Mouse (Mus musculus) adrenal gland, adult 8-10 months (tissue): Measurements from ENCODE around the gene Mdfi. TPM values are rescaled to one million over a fixed set of nuclear protein-coding genes. Genes with fewer than 3 reads are reported as not detected.
A peak's percentile ranks its signal among the peaks of the same experiment; 100 is the strongest.
"Not testable (repeated sequence)": the region's sequence is repeated elsewhere in the genome, so short reads cannot be mapped to it uniquely, and the experiment has no call there.

Experiments
- DNase-seq: peaks from one replicate; pipeline ENCODE4 v3.0.0; 2022
- total RNA-seq, 4 experiments: library from RNA; stranded (reverse); gene quantifications; 2 replicates each; pipeline ENCODE4 v1.2.4; 2022

Mdfi gene
- total RNA-seq: 1 to 10 TPM; 1.2 to 3.3 (median 1.6) TPM

GRCm38 (mm10) chr17:47834482-47834767 lies at the start of gene Mdfi:
Gene Mdfi (minus strand): TSS chr17:47834691.
- DNase-seq: no peak

GRCm38 (mm10) chr17:47883099-47883498 lies 48.6 kb upstream of the Mdfi start:
- no peak for DNase-seq

GRCm38 (mm10) chr17:47881330-47881729 lies 46.8 kb upstream of the Mdfi start:
- DNase-seq: no peak

- DNase-seq: no peak
Measured at GRCm38 (mm10) chr17:47879207-47879606, 44.7 kb upstream of the Mdfi start.

- no peak for DNase-seq
Measured at GRCm38 (mm10) chr17:47878378-47879089, 44.0 kb upstream of the Mdfi start.

GRCm38 (mm10) chr17:47877715-47878377 lies 43.4 kb upstream of the Mdfi start:
- DNase-seq: no peak

- no peak for DNase-seq
Measured at GRCm38 (mm10) chr17:47876776-47877714, 42.6 kb upstream of the Mdfi start.

GRCm38 (mm10) chr17:47873341-47873791 lies 38.9 kb upstream of the Mdfi start:
- peak; percentile 64 for DNase-seq

- DNase-seq: no peak
Measured at GRCm38 (mm10) chr17:47872311-47873011, 38.0 kb upstream of the Mdfi start.

GRCm38 (mm10) chr17:47869874-47870273 lies 35.4 kb upstream of the Mdfi start:
- DNase-seq: no peak

- DNase-seq: no peak
Measured at GRCm38 (mm10) chr17:47866037-47866436, 31.5 kb upstream of the Mdfi start.

GRCm38 (mm10) chr17:47864496-47864895 lies 30.0 kb upstream of the Mdfi start:
- peak; percentile 76 for DNase-seq

GRCm38 (mm10) chr17:47863437-47863836 lies 28.9 kb upstream of the Mdfi start:
- DNase-seq: no peak

GRCm38 (mm10) chr17:47863023-47863422 lies 28.5 kb upstream of the Mdfi start:
- DNase-seq: no peak

GRCm38 (mm10) chr17:47855544-47855943 lies 21.1 kb upstream of the Mdfi start:
- no peak for DNase-seq

GRCm38 (mm10) chr17:47854908-47855307 lies 20.4 kb upstream of the Mdfi start:
- no peak for DNase-seq

- no peak for DNase-seq
Measured at GRCm38 (mm10) chr17:47853760-47854159, 19.3 kb upstream of the Mdfi start.

- DNase-seq: no peak
Measured at GRCm38 (mm10) chr17:47853336-47853735, 18.8 kb upstream of the Mdfi start.

- not testable (repeated sequence) for DNase-seq
Measured at GRCm38 (mm10) chr17:47851798-47852360, 17.4 kb upstream of the Mdfi start.

- no peak for DNase-seq
Measured at GRCm38 (mm10) chr17:47850639-47851314, 16.3 kb upstream of the Mdfi start.

GRCm38 (mm10) chr17:47850035-47850434 lies 15.5 kb upstream of the Mdfi start:
- no peak for DNase-seq

- DNase-seq: no peak
Measured at GRCm38 (mm10) chr17:47847985-47848384, 13.5 kb upstream of the Mdfi start.
